Mouse (Mus musculus) kidney, postnatal 36 days (tissue): ENCODE measurements at regions not wholly inside any gene's neighbourhood (a gene's known extent, or its start where the extent isn't known, plus 50 kb on each side); places are given as distances from the start of the nearest gene placed in this dataset.
"Not testable (repeated sequence)": the region's sequence is repeated elsewhere in the genome, so short reads cannot be mapped to it uniquely, and the experiment has no call there.

Experiments
- DNase-seq, 2 experiments: peaks; one replicate each; pipeline ENCODE4 v3.0.0; 2021 to 2022; ENCODE audit warnings: mixed read lengths in 2 of 2

- no peak for DNase-seq
These were observed 234.8 kb upstream of the Adarb2 start for GRCm38 (mm10) chr13:7967886-7968285.

- DNase-seq: no peak
These were observed 208.5 kb upstream of the Adarb2 start for GRCm38 (mm10) chr13:7994198-7994597.

GRCm38 (mm10) chr13:8030096-8030495 is 172.6 kb upstream of the Adarb2 start:
- DNase-seq: not testable (repeated sequence)

- no peak for DNase-seq
These were observed 151.7 kb upstream of the Adarb2 start for GRCm38 (mm10) chr13:8050930-8051495.

- no peak for DNase-seq
These were observed 146.4 kb upstream of the Adarb2 start for GRCm38 (mm10) chr13:8056122-8056818.

GRCm38 (mm10) chr13:8087154-8087553 is 115.5 kb upstream of the Adarb2 start:
- peak; percentile 6 to 19 for DNase-seq

GRCm38 (mm10) chr13:8089519-8089918 is 113.1 kb upstream of the Adarb2 start:
- DNase-seq: no peak

- DNase-seq: no peak
These were observed 94.0 kb upstream of the Adarb2 start for GRCm38 (mm10) chr13:8108701-8109100.

GRCm38 (mm10) chr13:8112953-8113352 is 89.7 kb upstream of the Adarb2 start:
- no peak for DNase-seq

- DNase-seq: no peak
These were observed 83.7 kb upstream of the Adarb2 start for GRCm38 (mm10) chr13:8119013-8119412.

- DNase-seq: no peak
These were observed 82.7 kb upstream of the Adarb2 start for GRCm38 (mm10) chr13:8119986-8120385.

- DNase-seq: no peak
These were observed 67.9 kb upstream of the Adarb2 start for GRCm38 (mm10) chr13:8134764-8135163.

- no peak for DNase-seq
These were observed 63.3 kb upstream of the Adarb2 start for GRCm38 (mm10) chr13:8139396-8139795.

GRCm38 (mm10) chr13:8152168-8152567 is 50.5 kb upstream of the Adarb2 start:
- DNase-seq: no peak
